Mouse (Mus musculus) forebrain, embryonic 11.5 days (tissue): ENCODE results near the gene Hnrnpm. TPM values are rescaled to one million over a fixed set of nuclear protein-coding genes. Genes with fewer than 3 reads are reported as not detected.

Source experiments
- ATAC-seq: fragments of 200-750 bp; cut with Nextera tagmentation; replicated peaks from 2 replicates; pipeline ENCODE4 v1.8.0; 2017; ENCODE audit warnings: moderate TSS enrichment; ENCODE audit not compliant: low FRiP score
- DNase-seq: peaks from one replicate; pipeline ENCODE4 v3.0.0-alpha.2; 2017; ENCODE audit warnings: low spot score
- H3K27ac ChIP-seq: fragments of 300-500 bp; sonication (generic); 2 replicates; pipeline ENCODE4 v1.5.1; 2014; ENCODE audit warnings: low read depth, low read length
- H3K27me3 ChIP-seq: fragments of 300-500 bp; sonication (generic); 2 replicates; pipeline ENCODE4 v1.6.1; 2014; ENCODE audit warnings: mild to moderate bottlenecking, low read length, mixed read lengths; ENCODE audit not compliant: control insufficient read depth, insufficient read depth
- H3K36me3 ChIP-seq: fragments of 300-500 bp; sonication (generic); 2 replicates; pipeline ENCODE4 v1.6.1; 2014; ENCODE audit warnings: mild to moderate bottlenecking, low read length, moderate library complexity, mixed read lengths; ENCODE audit not compliant: control insufficient read depth, insufficient read depth
- H3K4me1 ChIP-seq: fragments of 300-500 bp; sonication (generic); replicated peaks from 2 replicates; pipeline ENCODE4 v1.6.1; 2014; ENCODE audit warnings: low read length, mixed read lengths; ENCODE audit not compliant: control insufficient read depth, insufficient read depth
- H3K4me2 ChIP-seq: fragments of 300-500 bp; sonication (generic); 2 replicates; pipeline ENCODE4 v1.6.1; 2014; ENCODE audit warnings: low read depth, mild to moderate bottlenecking, low read length, moderate library complexity, mixed read lengths; ENCODE audit not compliant: severe bottlenecking
- H3K4me3 ChIP-seq: fragments of 300-500 bp; sonication (generic); 2 replicates; pipeline ENCODE4 v1.5.1; 2014; ENCODE audit warnings: low read depth, low read length
- H3K9ac ChIP-seq: fragments of 300-500 bp; sonication (generic); 2 replicates; pipeline ENCODE4 v1.6.1; 2014; ENCODE audit warnings: low read length
- H3K9me3 ChIP-seq: fragments of 300-500 bp; sonication (generic); 2 replicates; pipeline ENCODE4 v1.6.1; 2016; ENCODE audit warnings: low read length, mixed read lengths; ENCODE audit not compliant: control insufficient read depth
- WGBS: fragments of 180-500 bp; shearing (Covaris S2); extraction: QIAGEN DNeasy Blood & Tissue Kit; methylation state at CpG from one replicate; pipeline ENCODE4 v1.1.7; 2014; 5-methylcytosine and 5-hydroxymethylcytosine counted together
- polyA plus RNA-seq: library from polyadenylated mRNA; unstranded; fragments of >200 nt; fragmentation: Nextera tagmentation; extraction: Ambion mirVana; gene quantifications from 2 replicates; pipeline ENCODE4 v1.2.1, GENCODE M21; 2014

Gene Hnrnpm
- polyA plus RNA-seq, 1 experiment from 2014 or later = 590 TPM

GRCm38 (mm10) chr17:33599836-33600475, 86.7 kb downstream of the Hnrnpm start:
- WGBS = 90% methylated on average over 8 of the region's 8 CpGs
- H3K4me1 ChIP-seq = no peaks in the 10 kb centered on the region

DNA sequence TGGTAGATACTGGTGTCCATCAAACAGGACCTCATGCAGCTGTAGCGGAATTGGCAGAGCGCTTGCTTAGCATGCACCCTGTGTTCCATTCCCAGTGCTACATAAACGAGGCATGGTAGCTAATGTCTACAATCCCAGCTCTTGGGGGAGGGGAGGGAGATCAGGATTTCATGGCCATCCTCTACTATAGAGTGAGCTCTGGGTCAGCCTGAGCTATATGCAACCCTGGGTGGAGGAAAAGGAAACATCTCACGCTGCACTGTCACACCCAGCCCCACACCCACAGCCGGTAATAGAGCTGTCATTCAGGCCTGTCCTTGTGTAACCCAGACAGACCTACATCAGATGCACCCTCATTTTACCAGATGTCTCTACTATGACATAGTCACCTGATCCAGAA, 88.2 kb downstream of the Hnrnpm start:
- no peaks in the 10 kb centered on the region for H3K9me3 ChIP-seq
- no peak overlapping the region for H3K4me3 ChIP-seq
- no peak overlapping the region for H3K27ac ChIP-seq
- no peak for DNase-seq
- no peaks in the 10 kb centered on the region for H3K36me3 ChIP-seq
- H3K27me3 ChIP-seq = no peaks in the 10 kb centered on the region
- ATAC-seq = no peak
- H3K4me2 ChIP-seq = no peak overlapping the region
- H3K4me1 ChIP-seq = no peaks in the 10 kb centered on the region
- 91% methylated on average over 5 of the region's 5 CpGs for WGBS
- no peak overlapping the region for H3K9ac ChIP-seq

More at GRCm38 (mm10) chr17:33599836-33600475, 86.7 kb downstream of the Hnrnpm start:
- Histone ChIP-seq H3K9me3 (no peaks in the 10 kb centered on the region), H3K27me3 (no peaks in the 10 kb centered on the region), H3K36me3 (no peaks in the 10 kb centered on the region), H3K27ac (no peak overlapping the region), H3K9ac (no peak overlapping the region), H3K4me2 (no peak overlapping the region), H3K4me3 (no peak overlapping the region)
- DNase-seq (no peak), ATAC-seq (no peak)

GRCm38 (mm10) chr17:33597271-33597670, 89.4 kb downstream of the Hnrnpm start:
- Histone ChIP-seq H3K9ac (no peak overlapping the region), H3K27me3 (no peaks in the 10 kb centered on the region), H3K4me1 (no peaks in the 10 kb centered on the region), H3K4me3 (no peak overlapping the region), H3K4me2 (no peak overlapping the region), H3K9me3 (no peaks in the 10 kb centered on the region), H3K27ac (no peak overlapping the region), H3K36me3 (no peaks in the 10 kb centered on the region)
- ATAC-seq (no peak), DNase-seq (no peak)

Other genes starting within 250 kb of the Hnrnpm start
- gene Adamts10, start 162.7 kb downstream of the Hnrnpm start, polyA plus RNA-seq = 51.2 and 54.7 TPM in 2 replicates
- gene Myo1f, start 131.2 kb downstream of the Hnrnpm start, polyA plus RNA-seq = 1.5 and 2.2 TPM in 2 replicates
- gene Zfp414, start 57.8 kb downstream of the Hnrnpm start, polyA plus RNA-seq = 71.8 and 85.4 TPM in 2 replicates
- gene Pram1, start 48.8 kb downstream of the Hnrnpm start, polyA plus RNA-seq = 0.61 and 1.2 TPM in 2 replicates
- 39.3 and 40.1 TPM in 2 replicates for gene March2, start 31.8 kb upstream of the Hnrnpm start, polyA plus RNA-seq
- gene Rab11b, start 73.7 kb upstream of the Hnrnpm start, polyA plus RNA-seq = 330 and 338 TPM in 2 replicates
- 16.6 and 20.9 TPM in 2 replicates for gene Angptl4, start 95.0 kb upstream of the Hnrnpm start, polyA plus RNA-seq
- gene Kank3, start 123.7 kb upstream of the Hnrnpm start, polyA plus RNA-seq = 30.4 and 31.1 TPM in 2 replicates
- gene Rps28, start 137.7 kb upstream of the Hnrnpm start, polyA plus RNA-seq = 758 and 759 TPM in 2 replicates
- 374 and 400 TPM in 2 replicates for gene Ndufa7, start 137.7 kb upstream of the Hnrnpm start, polyA plus RNA-seq
- gene Cd320, start 156.2 kb upstream of the Hnrnpm start, polyA plus RNA-seq = 62.9 and 74.6 TPM in 2 replicates
- gene Gm7029, start 187.0 kb upstream of the Hnrnpm start, polyA plus RNA-seq = not detected in 2 replicates
- 16.0 and 20.4 TPM in 2 replicates for gene Kifc1, start 203.8 kb upstream of the Hnrnpm start, polyA plus RNA-seq
- gene Platr17, start 218.3 kb upstream of the Hnrnpm start, polyA plus RNA-seq = 0.24 TPM in 1 of 2 replicates, not detected in the other
- 68.2 and 73.8 TPM in 2 replicates for gene Daxx, start 222.6 kb upstream of the Hnrnpm start, polyA plus RNA-seq
- gene Tapbp, start 229.0 kb upstream of the Hnrnpm start, polyA plus RNA-seq = 13.9 and 15.5 TPM in 2 replicates
- 13.0 and 14.9 TPM in 2 replicates for gene Zbtb22, start 229.0 kb upstream of the Hnrnpm start, polyA plus RNA-seq
- 48.0 and 51.5 TPM in 2 replicates for gene Rgl2, start 242.7 kb upstream of the Hnrnpm start, polyA plus RNA-seq